Mouse (Mus musculus) CH12.LX (cell line): Measurements from ENCODE around the gene Slc24a2. TPM values are rescaled to one million over a fixed set of nuclear protein-coding genes. Genes with fewer than 3 reads are reported as not detected.

Experiments
- DNase-seq: peaks from one replicate; pipeline ENCODE4 v3.0.0-alpha.2; 2013; ENCODE audit errors: extremely low read depth
- H3K27ac ChIP-seq: 2 replicates; pipeline ENCODE4 v1.5.1; 2012; ENCODE audit warnings: low read depth, mild to moderate bottlenecking, control low read depth, moderate library complexity; ENCODE audit not compliant: insufficient read depth
- H3K27me3 ChIP-seq: replicated peaks from 2 replicates; pipeline ENCODE3; 2012; ENCODE audit warnings: inconsistent platforms
- H3K36me3 ChIP-seq, 2 experiments: replicated peaks in 1 of 2; 2 replicates each; pipeline versions ENCODE3 to v1.6.1; 2012; ENCODE audit warnings: inconsistent platforms in 1 of 2, low read length in 1 of 2, mild to moderate bottlenecking in 1 of 2, mixed read lengths in 1 of 2, moderate library complexity in 1 of 2; ENCODE audit not compliant: control insufficient read depth in 1 of 2, insufficient read depth in 1 of 2
- H3K4me1 ChIP-seq, 2 experiments: 2 replicates each; pipeline ENCODE4 v1.6.1; 2012; ENCODE audit warnings: inconsistent platforms in 1 of 2, moderate library complexity in 1 of 2; ENCODE audit not compliant: insufficient read depth in 2 of 2, control insufficient read depth in 1 of 2
- H3K4me2 ChIP-seq: 2 replicates; pipeline ENCODE4 v1.6.1; 2012; ENCODE audit warnings: low read depth, mild to moderate bottlenecking, control low read depth; ENCODE audit not compliant: poor library complexity, insufficient read depth, severe bottlenecking
- H3K4me3 ChIP-seq, 3 experiments: fragments of 150-350 bp in 1 of 3; sonication (generic) in 1 of 3; replicated peaks in 1 of 3; 2 replicates each; pipeline versions ENCODE3 to v1.5.1; 2011 to 2012; ENCODE audit warnings: low read depth in 2 of 3, low read length in 2 of 3, mild to moderate bottlenecking in 2 of 3, moderate library complexity in 2 of 3, control low read depth in 1 of 3, improper control_type of control experiment in 1 of 3, inconsistent platforms in 1 of 3, mixed read lengths in 1 of 3; ENCODE audit not compliant: poor library complexity in 1 of 3
- H3K79me2 ChIP-seq: replicated peaks from 2 replicates; pipeline ENCODE4 v1.6.1; 2012; ENCODE audit warnings: mild to moderate bottlenecking, moderate library complexity; ENCODE audit not compliant: control insufficient read depth, poor library complexity, insufficient read depth, severe bottlenecking; ENCODE audit errors: extremely low read depth
- H3K9ac ChIP-seq: 2 replicates; pipeline ENCODE4 v1.6.1; 2012; ENCODE audit warnings: low read depth, mild to moderate bottlenecking, control low read depth, moderate library complexity; ENCODE audit not compliant: insufficient read depth
- H3K9me3 ChIP-seq: replicated peaks from 2 replicates; pipeline ENCODE3; 2012; ENCODE audit warnings: low read length, inconsistent platforms, mixed read lengths
- CHD2 ChIP-seq: IDR thresholded peaks from 2 replicates; pipeline ENCODE4 v1.6.1; 2011; ENCODE audit warnings: low read length, improper control_type of control experiment
- GABPA ChIP-seq: IDR thresholded peaks from 2 replicates; pipeline ENCODE4 v1.6.1; 2012; ENCODE audit warnings: low read depth, low read length, improper control_type of control experiment, inconsistent platforms; ENCODE audit not compliant: insufficient replicate concordance
- HCFC1 ChIP-seq: IDR thresholded peaks from 2 replicates; pipeline ENCODE4 v1.6.1; 2012; ENCODE audit warnings: low read depth, mild to moderate bottlenecking, inconsistent platforms, low read length, improper control_type of control experiment
- IRF4 ChIP-seq: IDR thresholded peaks from 2 replicates; pipeline ENCODE4 v1.6.1; 2014; ENCODE audit warnings: low read depth, mild to moderate bottlenecking, inconsistent platforms, low read length, improper control_type of control experiment
- MAFK ChIP-seq: IDR thresholded peaks from 2 replicates; pipeline ENCODE4 v1.6.1; 2011; ENCODE audit warnings: low read length, improper control_type of control experiment; ENCODE audit not compliant: insufficient replicate concordance
- MEF2A ChIP-seq: IDR thresholded peaks from 2 replicates; pipeline ENCODE4 v1.6.1; 2014; ENCODE audit warnings: low read depth, mild to moderate bottlenecking, inconsistent platforms, low read length, improper control_type of control experiment, borderline replicate concordance
- MYC ChIP-seq: IDR thresholded peaks from 2 replicates; pipeline ENCODE4 v1.6.1; 2011; ENCODE audit warnings: low read depth, mild to moderate bottlenecking, improper control_type of control experiment, low read length
- NELFE ChIP-seq: IDR thresholded peaks from 2 replicates; pipeline ENCODE4 v1.6.1; 2011; ENCODE audit warnings: low read depth, low read length, improper control_type of control experiment
- NRF1 ChIP-seq: IDR thresholded peaks from 2 replicates; pipeline ENCODE4 v1.6.1; 2014; ENCODE audit warnings: low read depth, mild to moderate bottlenecking, inconsistent platforms, low read length, improper control_type of control experiment, moderate library complexity
- POLR2AphosphoS2 ChIP-seq: IDR thresholded peaks from 2 replicates; pipeline ENCODE4 v1.6.1; 2011; ENCODE audit warnings: low read depth, low read length, improper control_type of control experiment
- RAD21 ChIP-seq: IDR thresholded peaks from 2 replicates; pipeline ENCODE4 v1.6.1; 2011; ENCODE audit warnings: low read depth, mild to moderate bottlenecking, low read length, improper control_type of control experiment, moderate library complexity
- SMC3 ChIP-seq: IDR thresholded peaks from 2 replicates; pipeline ENCODE4 v1.6.1; 2011; ENCODE audit warnings: low read depth, low read length, improper control_type of control experiment
- TCF12 ChIP-seq: IDR thresholded peaks from 2 replicates; pipeline ENCODE4 v1.6.1; 2014; ENCODE audit warnings: low read depth, mild to moderate bottlenecking, inconsistent platforms, low read length, improper control_type of control experiment
- UBTF ChIP-seq: IDR thresholded peaks from 2 replicates; pipeline ENCODE4 v1.6.1; 2012; ENCODE audit warnings: low read depth, mild to moderate bottlenecking, inconsistent platforms, low read length, improper control_type of control experiment, moderate library complexity
- USF2 ChIP-seq: conservative IDR thresholded peaks from 2 replicates; pipeline ENCODE4 v1.6.1; 2011; ENCODE audit warnings: low read depth, low read length, improper control_type of control experiment
- ZC3H11A ChIP-seq: IDR thresholded peaks from 2 replicates; pipeline ENCODE4 v1.6.1; 2012; ENCODE audit warnings: low read depth, mild to moderate bottlenecking, inconsistent platforms, low read length, improper control_type of control experiment
- dilution Hi-C: fragments of 300-500 bp; cut with MboI; formaldehyde crosslinking; loops from 2 replicates; pipeline ENCODE4 v1.14.3; 2020; ENCODE audit warnings: low sequenced_read_pairs; ENCODE audit not compliant: extremely low pct_unique_long_range_greater_than_20kb, extremely low pct_ligation_motif_present
- in situ Hi-C: fragments of 300-500 bp; cut with MboI; formaldehyde crosslinking; loops from 3 replicates; pipeline ENCODE4 v1.14.3; 2019; ENCODE audit warnings: low sequenced_read_pairs, low pct_ligation_motif_present, low pct_unique_long_range_greater_than_20kb, mixed read lengths
- polyA plus RNA-seq: library from polyadenylated mRNA; unstranded; fragments of >175 nt; gene quantifications from 2 replicates; pipeline ENCODE4 v1.2.1, GENCODE M21; 2012; ENCODE audit warnings: low read depth; ENCODE audit not compliant: insufficient read length
- total RNA-seq, 2 experiments: library from RNA; depleted of rRNA; stranded (reverse); fragments of 300-350 nt in 1 of 2; fragments of >200 nt in 1 of 2; gene quantifications; 2 replicates each; pipeline ENCODE4 v1.2.3; 2012 to 2014

The Slc24a2 gene
- total RNA-seq (2012; rRNA removed) (not detected in 2 replicates), total RNA-seq (2014; rRNA removed) (not detected in 2 replicates), polyA plus RNA-seq (not detected in 2 replicates)

DNA sequence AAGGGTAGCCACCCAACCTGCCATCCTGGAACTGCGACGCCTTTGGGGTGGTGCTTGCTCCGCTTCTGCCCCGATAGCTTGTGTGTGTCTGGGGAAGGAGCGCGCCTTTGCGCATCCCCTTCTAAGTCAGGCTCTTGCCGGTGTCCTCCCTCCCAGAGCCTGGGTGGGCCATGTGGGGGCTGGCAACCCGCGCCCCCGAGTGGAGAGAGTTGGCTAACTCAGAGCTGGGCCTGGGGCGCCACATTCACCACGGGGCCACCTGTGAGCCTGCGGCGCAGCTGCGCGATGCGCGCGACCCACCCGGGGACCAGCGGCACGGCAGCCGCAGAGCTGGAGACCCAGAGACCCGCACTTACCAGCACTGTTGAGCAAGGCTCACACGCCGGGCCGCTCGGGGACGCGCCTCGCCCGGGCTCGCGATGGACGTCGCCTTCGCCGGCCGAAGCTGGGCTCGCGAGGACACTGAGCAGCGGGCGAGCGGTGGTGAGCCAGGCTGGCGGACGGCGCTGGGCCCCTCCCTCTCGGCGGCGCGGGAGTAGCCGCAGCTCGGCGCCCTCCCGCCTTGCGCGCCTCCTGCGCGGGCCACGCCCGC is at the start of gene Slc24a2:
TSS of gene Slc24a2 (minus strand) at position 518 of the 592 bp plus-strand sequence.
- no peaks in the 10 kb centered on the region for H3K36me3 ChIP-seq
- TF ChIP-seq USF2, result no peak
- no peak for TF ChIP-seq POLR2AphosphoS2
- no peak for TF ChIP-seq MEF2A
- no peak for TF ChIP-seq CHD2
- no peak for TF ChIP-seq GABPA
- no peak for TF ChIP-seq RAD21
- no peak for TF ChIP-seq UBTF
- TF ChIP-seq NRF1, result no peak
- no peak within 1 kb of the TSS for H3K9ac ChIP-seq
- H3K9me3 ChIP-seq, result peaks cover 8% of the 10 kb centered on the region
- no peak within 1 kb of the TSS for H3K4me2 ChIP-seq
- no peak within 1 kb of the TSS for H3K27ac ChIP-seq
- no peaks in the 10 kb centered on the region for H3K4me1 ChIP-seq
- no peak within 1 kb of the TSS for H3K4me3 ChIP-seq
- in situ Hi-C loops, result no loop called here
- dilution Hi-C loops, result no loop called here
- H3K79me2 ChIP-seq, result no peaks in the 10 kb centered on the region
- H3K27me3 ChIP-seq, result no peaks in the 10 kb centered on the region
- DNase-seq, result no peak

DNA sequence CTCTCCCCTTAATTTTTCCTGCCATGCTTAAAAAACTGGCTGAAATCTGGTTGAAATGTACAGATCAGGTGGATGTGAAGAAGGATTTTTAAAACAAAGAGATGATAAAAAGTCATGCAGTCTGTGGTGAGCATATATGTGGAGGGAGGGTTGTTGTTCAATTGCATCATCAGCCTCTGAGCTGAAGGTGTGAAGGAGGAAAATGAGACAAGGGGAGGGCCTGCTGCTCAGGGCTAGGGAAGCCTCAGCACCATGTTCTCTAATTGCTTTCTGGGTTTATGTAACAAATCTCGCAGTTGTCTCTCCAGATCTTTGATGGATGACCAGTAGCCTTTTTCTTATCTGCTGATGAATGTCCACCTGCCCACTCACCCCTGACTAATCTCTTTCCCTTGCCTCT is 44.5 kb upstream of the Slc24a2 start:
- H3K9ac ChIP-seq, result no peak overlapping the region
- no peak overlapping the region for H3K27ac ChIP-seq
- no peaks in the 10 kb centered on the region for H3K36me3 ChIP-seq
- TF ChIP-seq MAFK (no peak), RAD21 (no peak), SMC3 (no peak), MYC (no peak), IRF4 (no peak), ZC3H11A (no peak), NELFE (no peak), TCF12 (no peak), HCFC1 (no peak)
- H3K4me2 ChIP-seq, result no peak overlapping the region
- H3K4me1 ChIP-seq, result no peaks in the 10 kb centered on the region
- H3K27me3 ChIP-seq, result no peaks in the 10 kb centered on the region
- no peak for DNase-seq
- no peaks in the 10 kb centered on the region for H3K79me2 ChIP-seq
- dilution Hi-C loops, result no loop called here
- H3K4me3 ChIP-seq, result no peak overlapping the region
- no peaks in the 10 kb centered on the region for H3K9me3 ChIP-seq
- in situ Hi-C loops, result no loop called here
